Mouse (Mus musculus) intestine, postnatal 0 days (tissue): ENCODE measurements at regions not wholly inside any gene's neighbourhood (a gene's known extent, or its start where the extent isn't known, plus 50 kb on each side); places are given as distances from the start of the nearest gene placed in this dataset.
A peak's percentile ranks its signal among the peaks of the same experiment; 100 is the strongest.

ENCODE experiments used
- ATAC-seq: fragments of 200-750 bp; cut with Nextera tagmentation; 2 replicates; pipeline ENCODE4 v1.8.0; 2017; ENCODE audit warnings: mild to moderate bottlenecking, moderate TSS enrichment, moderate library complexity
- H3K27ac ChIP-seq: fragments of 300-500 bp; sonication (generic); 2 replicates; pipeline ENCODE4 v1.5.1; 2014; ENCODE audit warnings: mild to moderate bottlenecking, low read depth, low read length, moderate library complexity
- H3K27me3 ChIP-seq: fragments of 300-500 bp; sonication (generic); replicated peaks from 2 replicates; pipeline ENCODE4 v1.6.1; 2014; ENCODE audit warnings: low read length, mixed read lengths; ENCODE audit not compliant: control insufficient read depth, insufficient read depth
- H3K36me3 ChIP-seq: fragments of 300-500 bp; sonication (generic); 2 replicates; pipeline ENCODE4 v1.6.1; 2014; ENCODE audit warnings: mild to moderate bottlenecking, moderate library complexity; ENCODE audit not compliant: control insufficient read depth, insufficient read depth
- H3K4me1 ChIP-seq: fragments of 300-500 bp; sonication (generic); replicated peaks from 2 replicates; pipeline ENCODE4 v1.6.1; 2014; ENCODE audit warnings: antibody characterized with exemption, low read length, mixed read lengths; ENCODE audit not compliant: control insufficient read depth, insufficient read depth
- H3K4me2 ChIP-seq: fragments of 300-500 bp; sonication (generic); replicated peaks from 2 replicates; pipeline ENCODE4 v1.6.1; 2014; ENCODE audit warnings: low read depth, mild to moderate bottlenecking, moderate library complexity
- H3K4me3 ChIP-seq: fragments of 300-500 bp; sonication (generic); 2 replicates; pipeline ENCODE4 v1.5.1; 2014; ENCODE audit warnings: low read depth, low read length
- H3K9ac ChIP-seq: fragments of 300-500 bp; sonication (generic); 2 replicates; pipeline ENCODE4 v1.6.1; 2014; ENCODE audit warnings: mild to moderate bottlenecking, low read depth, low read length
- H3K9me3 ChIP-seq: fragments of 300-500 bp; sonication (generic); 2 replicates; pipeline ENCODE4 v1.6.1; 2016; ENCODE audit warnings: mixed run types; ENCODE audit not compliant: control insufficient read depth
- CTCF ChIP-seq: sonication (generic); IDR thresholded peaks from 2 replicates; pipeline ENCODE4 v1.5.1; 2016; ENCODE audit warnings: low read depth, mild to moderate bottlenecking, control low read depth, antibody characterized with exemption, moderate library complexity
- WGBS: fragments of 180-500 bp; shearing (Covaris S2); extraction: QIAGEN DNeasy Blood & Tissue Kit; methylation state at CpG from one replicate; pipeline ENCODE4 v1.1.7; 2014; 5-methylcytosine and 5-hydroxymethylcytosine counted together

DNA sequence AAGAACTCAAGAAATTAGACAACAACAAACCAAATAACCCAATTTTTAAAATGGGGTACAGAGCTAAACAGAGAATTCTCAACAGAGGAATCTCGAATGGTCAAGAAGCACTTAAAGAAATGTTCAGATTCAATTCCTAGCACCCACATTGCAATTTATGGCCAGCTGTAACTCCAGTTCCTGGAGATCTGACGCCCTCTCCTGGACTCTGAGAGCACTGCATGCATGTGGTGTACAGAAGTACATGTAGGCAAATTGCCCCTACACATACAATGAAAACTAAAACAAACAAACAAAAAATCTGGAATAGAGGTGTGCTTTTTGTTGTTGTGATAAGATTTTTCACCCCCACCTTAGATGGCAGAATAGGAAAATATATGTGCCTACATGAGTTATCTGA lies 222.7 kb downstream of the Bcl2l11 start:
- Histone ChIP-seq H3K27me3 (no peaks in the 10 kb centered on the region), H3K4me1 (no peaks in the 10 kb centered on the region), H3K4me2 (no peak overlapping the region), H3K27ac (no peak overlapping the region), H3K4me3 (no peak overlapping the region), H3K9ac (no peak overlapping the region), H3K36me3 (no peaks in the 10 kb centered on the region), H3K9me3 (no peaks in the 10 kb centered on the region)
- TF ChIP-seq CTCF, result peak; percentile 40
- ATAC-seq, result no peak
- WGBS, result 70% methylated on average over 2 of the region's 2 CpGs

DNA sequence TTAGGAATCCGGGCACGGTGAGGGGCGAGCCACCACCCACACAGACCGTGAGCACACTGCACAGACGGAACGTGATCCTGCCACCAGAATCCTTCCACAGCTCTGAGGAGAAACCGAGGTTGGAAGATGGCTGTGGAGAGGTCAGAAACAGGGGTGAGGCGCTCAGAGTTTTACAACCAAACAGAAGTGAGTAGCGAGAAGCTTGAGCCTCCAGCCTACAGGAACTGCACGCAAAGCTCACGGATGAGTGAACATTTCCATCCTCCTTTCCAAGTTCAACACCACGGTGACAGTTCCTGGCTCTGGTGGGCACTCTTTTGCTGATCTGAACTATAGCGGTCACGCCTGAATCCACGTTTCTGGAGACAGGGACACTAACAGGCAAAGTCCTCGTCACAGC lies 225.6 kb downstream of the Bcl2l11 start:
- Histone ChIP-seq H3K27me3 (no peaks in the 10 kb centered on the region), H3K27ac (no peak overlapping the region), H3K36me3 (no peaks in the 10 kb centered on the region), H3K9me3 (no peaks in the 10 kb centered on the region), H3K4me1 (no peaks in the 10 kb centered on the region), H3K4me2 (no peak overlapping the region), H3K9ac (no peak overlapping the region), H3K4me3 (no peak overlapping the region)
- no peak for TF ChIP-seq CTCF
- WGBS, result 90% methylated on average over 16 of the region's 16 CpGs
- ATAC-seq, result no peak

DNA sequence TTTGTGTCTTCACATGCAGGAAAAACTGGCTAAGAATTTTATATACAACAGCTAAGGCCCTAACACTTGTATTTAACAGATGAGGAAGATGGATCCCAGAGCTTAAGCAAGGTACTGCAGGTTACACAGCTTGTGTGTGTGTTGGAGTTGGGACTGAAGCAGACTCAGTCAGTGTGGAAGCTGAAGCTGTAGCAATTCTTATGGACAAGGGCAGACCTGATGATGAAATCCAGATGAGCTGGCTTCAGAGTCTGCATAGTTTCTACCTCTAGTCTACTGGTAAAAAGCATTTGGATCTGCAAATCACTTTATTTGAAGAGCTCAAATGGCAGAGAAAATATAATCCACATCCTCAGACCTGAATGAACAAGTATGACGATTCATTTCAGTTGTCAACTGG lies 226.7 kb downstream of the Bcl2l11 start:
- no peak for TF ChIP-seq CTCF

DNA sequence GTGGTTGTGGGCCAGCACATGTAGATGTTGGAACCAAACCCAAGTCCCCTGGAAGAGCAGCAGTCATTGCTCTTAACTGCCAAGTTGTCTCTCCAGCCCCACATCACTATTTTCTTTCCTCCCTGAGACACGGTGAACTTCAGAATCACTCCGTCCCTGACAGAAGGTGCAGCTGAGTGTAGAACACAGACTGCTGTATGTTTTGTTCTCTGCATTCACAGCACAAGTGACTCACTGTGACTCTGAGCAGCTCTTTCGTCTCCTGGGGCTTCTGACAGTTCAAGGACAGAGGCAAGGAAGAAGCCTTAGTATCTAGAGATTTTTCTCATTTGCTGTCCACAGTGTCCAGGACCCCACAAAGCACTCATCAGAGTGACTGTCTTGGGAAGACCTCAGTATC lies 227.6 kb downstream of the Bcl2l11 start:
- TF ChIP-seq CTCF, result no peak
- H3K4me1 ChIP-seq, result no peaks in the 10 kb centered on the region
- no peak overlapping the region for H3K27ac ChIP-seq
- H3K9ac ChIP-seq, result no peak overlapping the region
- 73% methylated on average over 3 of the region's 3 CpGs for WGBS
- H3K4me3 ChIP-seq, result no peak overlapping the region
- H3K4me2 ChIP-seq, result no peak overlapping the region
- ATAC-seq, result no peak
- no peaks in the 10 kb centered on the region for H3K9me3 ChIP-seq
- no peaks in the 10 kb centered on the region for H3K27me3 ChIP-seq
- no peaks in the 10 kb centered on the region for H3K36me3 ChIP-seq

More for the DNA sequence above, 226.7 kb downstream of the Bcl2l11 start:
- no peaks in the 10 kb centered on the region for H3K27me3 ChIP-seq
- no peak overlapping the region for H3K4me3 ChIP-seq
- ATAC-seq, result no peak
- no peak overlapping the region for H3K27ac ChIP-seq
- no peak overlapping the region for H3K9ac ChIP-seq
- H3K9me3 ChIP-seq, result no peaks in the 10 kb centered on the region
- no peaks in the 10 kb centered on the region for H3K4me1 ChIP-seq
- no peak overlapping the region for H3K4me2 ChIP-seq
- WGBS, result 86% methylated on average over 1 of the region's 1 CpGs
- H3K36me3 ChIP-seq, result no peaks in the 10 kb centered on the region

DNA sequence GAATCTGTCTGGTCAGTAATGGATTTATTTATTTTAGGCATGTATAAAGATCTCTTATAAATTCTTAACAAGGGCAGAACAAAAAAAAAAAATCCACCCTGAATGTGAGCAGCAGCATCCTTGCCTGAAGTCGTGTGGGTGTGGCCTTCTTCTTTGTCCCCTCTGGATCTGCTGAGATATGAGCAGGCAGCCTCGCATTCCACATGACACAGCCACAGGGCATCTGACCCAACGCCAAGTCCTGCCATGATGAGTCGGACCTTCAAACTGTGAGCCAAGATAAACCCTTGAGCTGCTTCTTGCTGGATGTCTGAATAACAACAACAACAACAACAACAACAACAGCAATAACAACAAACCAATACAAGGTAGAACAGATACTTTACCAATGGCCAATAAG lies 230.5 kb downstream of the Bcl2l11 start:
- no peak for TF ChIP-seq CTCF
- H3K9me3 ChIP-seq, result no peaks in the 10 kb centered on the region
- no peak overlapping the region for H3K4me3 ChIP-seq
- no peak overlapping the region for H3K9ac ChIP-seq
- no peaks in the 10 kb centered on the region for H3K4me1 ChIP-seq
- 85% methylated on average over 4 of the region's 4 CpGs for WGBS
- no peak overlapping the region for H3K4me2 ChIP-seq
- no peaks in the 10 kb centered on the region for H3K27me3 ChIP-seq
- H3K36me3 ChIP-seq, result no peaks in the 10 kb centered on the region
- ATAC-seq, result no peak
- no peak overlapping the region for H3K27ac ChIP-seq

DNA sequence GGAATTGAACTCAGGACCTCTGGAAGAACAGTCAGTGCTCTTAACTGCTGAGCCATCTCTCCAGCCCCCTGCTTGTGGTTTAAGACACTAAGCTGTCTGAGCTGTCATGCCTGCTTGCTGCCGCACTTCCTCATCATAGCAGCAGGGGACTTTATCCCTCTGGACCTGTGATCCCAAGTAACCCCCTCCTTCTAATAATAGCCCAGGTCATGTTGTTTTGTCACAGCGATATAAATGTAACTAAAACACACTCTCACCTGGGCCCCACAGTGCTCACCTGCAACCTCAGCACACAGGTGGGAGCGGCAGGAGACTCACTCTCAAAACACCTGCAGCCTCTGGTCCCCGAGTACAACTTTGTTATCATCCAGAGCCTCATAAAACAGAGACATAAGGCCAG lies 231.9 kb upstream of the Spdye4c start:
- 35% methylated on average over 4 of the region's 4 CpGs for WGBS
- Histone ChIP-seq H3K4me2 (no peak overlapping the region), H3K9me3 (no peaks in the 10 kb centered on the region), H3K4me3 (no peak overlapping the region), H3K9ac (no peak overlapping the region), H3K36me3 (no peaks in the 10 kb centered on the region), H3K4me1 (0 out of 2 replicates have a peak, but pooled peaks cover 4% of the 10 kb centered on the region), H3K27me3 (no peaks in the 10 kb centered on the region), H3K27ac (peak overlapping the region; percentile 54; the same call in 1 of the 2 replicates)
- peak; percentile 35; the same call in 1 of the 2 replicates for TF ChIP-seq CTCF
- peak; percentile 93 for ATAC-seq

DNA sequence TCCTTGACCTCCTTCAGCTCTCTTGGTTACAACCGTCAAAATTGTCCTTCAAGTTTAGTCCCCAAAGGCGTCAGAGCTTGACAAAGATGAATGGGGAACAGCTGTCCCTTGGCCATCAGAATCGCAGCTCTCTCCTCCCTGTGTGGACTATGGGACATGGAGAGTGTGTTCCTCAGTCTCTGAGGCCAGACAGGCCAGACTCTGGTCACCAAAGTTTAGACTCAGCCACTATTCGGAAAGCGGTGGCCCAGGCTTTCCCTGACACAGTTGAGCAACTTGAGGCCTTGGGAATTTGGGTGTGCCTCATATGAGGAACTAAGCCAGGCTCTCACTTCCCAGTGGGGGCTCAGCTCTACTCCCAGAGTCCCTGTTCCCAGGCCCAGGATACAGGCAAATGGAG lies 230.5 kb upstream of the Spdye4c start:
- H3K27me3 ChIP-seq, result no peaks in the 10 kb centered on the region
- no peaks in the 10 kb centered on the region for H3K36me3 ChIP-seq
- H3K4me3 ChIP-seq, result no peak overlapping the region
- WGBS, result 68% methylated on average over 5 of the region's 5 CpGs
- TF ChIP-seq CTCF, result no peak
- no peaks in the 10 kb centered on the region for H3K9me3 ChIP-seq
- no peak overlapping the region for H3K9ac ChIP-seq
- H3K4me2 ChIP-seq, result no peak overlapping the region
- ATAC-seq, result no peak
- no peak overlapping the region for H3K27ac ChIP-seq
- peaks cover 4% of the 10 kb centered on the region; the same call in 1 of the 2 replicates for H3K4me1 ChIP-seq
